ENCODE assay signal across 28 mouse cellular contexts in the genomic region with DNA sequence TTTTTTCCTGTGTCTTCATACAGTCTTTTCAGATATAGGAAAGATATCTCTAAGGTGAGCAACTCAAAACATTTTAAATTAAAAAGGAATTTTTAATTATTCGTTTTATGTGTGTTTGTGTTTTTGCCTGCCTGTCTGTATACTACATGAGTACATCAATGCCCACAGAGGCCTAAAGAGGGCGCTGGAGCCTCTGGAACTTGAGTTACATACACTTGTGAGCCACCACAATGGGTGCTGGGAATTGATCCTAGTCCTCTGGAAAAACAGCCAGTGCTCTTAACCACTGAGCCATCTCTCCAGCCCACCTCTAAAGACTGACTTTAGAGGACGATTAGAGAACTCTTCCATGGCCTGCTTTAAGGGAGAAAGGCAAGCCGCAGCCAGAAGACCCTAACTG. TPM values are rescaled to one million over a fixed set of nuclear protein-coding genes. Genes with fewer than 3 reads are reported as not detected.
DNase-seq lines count a peak whose midpoint lies in the region; ATAC-seq and TF ChIP-seq lines count a peak whose summit lies in the region.
"Had no signal": no experiment of that assay in that cellular context is flagged by ENCODE, and none has a peak within 500 bp of the region (broad histone marks: within the 10 kb centered on the region; RNA-seq: fewer than 3 reads in every experiment).

No protein-coding gene starts in this region.

- H3K9ac ChIP-seq in liver, postnatal 0 days (replicated peaks): no peak overlapping the region
- H3K9ac ChIP-seq in liver, embryonic 11.5 days (ENCODE audit: low read depth, low read length): no peak overlapping the region
- H3K9ac ChIP-seq: embryonic facial prominence, embryonic 13.5 days; embryonic facial prominence, embryonic 15.5 days; forebrain, embryonic 12.5 days had no signal

- no peak overlapping the region for H3K4me2 ChIP-seq in liver, postnatal 0 days (ENCODE audit: low read depth, low read length)
- H3K4me2 ChIP-seq in liver, embryonic 11.5 days: no peak overlapping the region
- H3K4me2 ChIP-seq: embryonic facial prominence, embryonic 13.5 days; embryonic facial prominence, embryonic 15.5 days; forebrain, embryonic 12.5 days had no signal

- no peak overlapping the region for H3K4me3 ChIP-seq in liver, postnatal 0 days (ENCODE audit: low read depth, low read length)
- no peak overlapping the region for H3K4me3 ChIP-seq in liver, embryonic 11.5 days (ENCODE audit: low read depth, low read length)
- H3K4me3 ChIP-seq: embryonic facial prominence, embryonic 13.5 days; embryonic facial prominence, embryonic 15.5 days; erythroblast, embryonic 14.5 days; forebrain, embryonic 10.5 days; forebrain, embryonic 12.5 days had no signal

- WGBS in liver, postnatal 0 days (ENCODE audit: insufficient replicate concordance): 73% methylated on average over 4 of the region's 4 CpGs
- 75% methylated on average over 4 of the region's 4 CpGs for WGBS in liver, embryonic 11.5 days

- 0 out of 2 replicates have a peak, but pooled peaks have one; percentile 3 for TF ChIP-seq CTCF in liver, postnatal 0 days (IDR thresholded peaks at IDR 0.05; ENCODE audit: low read depth)

- H3K9me3 ChIP-seq in liver, postnatal 0 days (ENCODE audit: low read length): no peaks in the 10 kb centered on the region
- 0 out of 2 replicates have a peak, but pooled peaks cover 2% of the 10 kb centered on the region for H3K9me3 ChIP-seq in liver, embryonic 11.5 days (ENCODE audit: control insufficient read depth, low read length)
- H3K9me3 ChIP-seq: embryonic facial prominence, embryonic 13.5 days; embryonic facial prominence, embryonic 15.5 days; forebrain, embryonic 12.5 days had no signal

- TF ChIP-seq EP300 in liver, postnatal 0 days (IDR thresholded peaks at IDR 0.05; ENCODE audit: low read depth): no peak

- no peak overlapping the region for H3K27ac ChIP-seq in liver, postnatal 0 days (ENCODE audit: low read depth)
- no peak overlapping the region for H3K27ac ChIP-seq in liver, embryonic 11.5 days (ENCODE audit: low read depth, low read length)
- H3K27ac ChIP-seq: embryonic facial prominence, embryonic 13.5 days; embryonic facial prominence, embryonic 15.5 days; forebrain, embryonic 10.5 days; forebrain, embryonic 12.5 days had no signal

- no peak for DNase-seq in liver, postnatal 0 days
- DNase-seq in liver, embryonic 11.5 days (ENCODE audit: low spot score): no peak
- DNase-seq in ES-CJ7 (ENCODE audit: low read depth, low spot score): peak; percentile 76
- peak; percentile 84 for DNase-seq in R1 (ENCODE audit: low read depth, low spot score)
- DNase-seq in kidney, adult 9 months: no peak
- no peak for DNase-seq in spleen, postnatal 36 days (ENCODE audit: low spot score in 2 of 2)
- DNase-seq in cerebellum, postnatal 4 days (ENCODE audit: low spot score in 2 of 2): no peak
- DNase-seq: adrenal gland, adult 8-10 months; adrenal gland, postnatal 14 days; adrenal gland, postnatal 36 days; B cell, adult 2 months; cerebellum, adult 11-12 months; cerebellum, adult 2 months; cerebellum, adult 9-10 months; cerebellum, postnatal 10 days; cerebellum, postnatal 25 days; embryo, embryonic 11 days had no signal

- no peak for ATAC-seq in liver, postnatal 0 days
- ATAC-seq in liver, embryonic 11.5 days (replicated peaks; ENCODE audit: low FRiP score): no peak
- ATAC-seq: activated CD4-positive, CD25-positive, alpha-beta regulatory T cell, adult 4 months; CD4-positive, CD25-positive, alpha-beta regulatory T cell, adult 4 months; forebrain, embryonic 14.5 days; forebrain, embryonic 16.5 days; Patski had no signal

- H3K27me3 ChIP-seq in liver, postnatal 0 days (ENCODE audit: insufficient read depth, low read length): no peaks in the 10 kb centered on the region
- no peaks in the 10 kb centered on the region for H3K27me3 ChIP-seq in liver, embryonic 11.5 days (replicated peaks; ENCODE audit: control insufficient read depth, insufficient read depth, low read length)
- H3K27me3 ChIP-seq: CH12.LX; embryonic facial prominence, embryonic 13.5 days; embryonic facial prominence, embryonic 15.5 days; forebrain, embryonic 12.5 days; Patski had no signal

- no peaks in the 10 kb centered on the region for H3K4me1 ChIP-seq in liver, postnatal 0 days (ENCODE audit: insufficient read depth)
- H3K4me1 ChIP-seq in liver, embryonic 11.5 days (replicated peaks; ENCODE audit: control insufficient read depth, insufficient read depth, low read length): peaks cover 3% of the 10 kb centered on the region; the same call in 1 of the 2 replicates
- H3K4me1 ChIP-seq: embryonic facial prominence, embryonic 13.5 days; embryonic facial prominence, embryonic 15.5 days had no signal

- no peaks in the 10 kb centered on the region for H3K36me3 ChIP-seq in liver, postnatal 0 days (replicated peaks; ENCODE audit: insufficient read depth, low read length)
- H3K36me3 ChIP-seq in liver, embryonic 11.5 days (ENCODE audit: control insufficient read depth, insufficient read depth, low read length): no peaks in the 10 kb centered on the region
- H3K36me3 ChIP-seq: embryonic facial prominence, embryonic 13.5 days; embryonic facial prominence, embryonic 15.5 days; forebrain, embryonic 10.5 days; forebrain, embryonic 12.5 days had no signal

RNA-seq across cellular contexts. Expression of gene Skap2, which starts 14.8 kb away (rescaled TPM):
- polyA plus RNA-seq in liver, postnatal 0 days (2015; fragmentation: Nextera tagmentation; extraction: Ambion mirVana): 25.1 and 25.3 TPM in 2 replicates
- polyA plus RNA-seq in liver, embryonic 11.5 days (2014; fragmentation: Nextera tagmentation; extraction: Ambion mirVana): 33.9 and 35.5 TPM in 2 replicates

Comparison
In these comparisons a context has a peak if more than half of its experiments do, and no peak if none do; other contexts are left out.
1. DNase-seq: peak in ES-CJ7 (single experiment) and R1 (single experiment); none in liver, postnatal 0 days (single experiment), liver, embryonic 11.5 days (single experiment), kidney, adult 9 months (single experiment), spleen, postnatal 36 days (0 of 2) and cerebellum, postnatal 4 days (0 of 2).